Mouse (Mus musculus): ENCODE measurements around the gene Nmd3. TPM values are rescaled to one million over a fixed set of nuclear protein-coding genes. Genes with fewer than 3 reads are reported as not detected.

Nmd3 gene
- polyA plus RNA-seq, 1 experiment from 2014 or later, result 97.8 TPM

DNA sequence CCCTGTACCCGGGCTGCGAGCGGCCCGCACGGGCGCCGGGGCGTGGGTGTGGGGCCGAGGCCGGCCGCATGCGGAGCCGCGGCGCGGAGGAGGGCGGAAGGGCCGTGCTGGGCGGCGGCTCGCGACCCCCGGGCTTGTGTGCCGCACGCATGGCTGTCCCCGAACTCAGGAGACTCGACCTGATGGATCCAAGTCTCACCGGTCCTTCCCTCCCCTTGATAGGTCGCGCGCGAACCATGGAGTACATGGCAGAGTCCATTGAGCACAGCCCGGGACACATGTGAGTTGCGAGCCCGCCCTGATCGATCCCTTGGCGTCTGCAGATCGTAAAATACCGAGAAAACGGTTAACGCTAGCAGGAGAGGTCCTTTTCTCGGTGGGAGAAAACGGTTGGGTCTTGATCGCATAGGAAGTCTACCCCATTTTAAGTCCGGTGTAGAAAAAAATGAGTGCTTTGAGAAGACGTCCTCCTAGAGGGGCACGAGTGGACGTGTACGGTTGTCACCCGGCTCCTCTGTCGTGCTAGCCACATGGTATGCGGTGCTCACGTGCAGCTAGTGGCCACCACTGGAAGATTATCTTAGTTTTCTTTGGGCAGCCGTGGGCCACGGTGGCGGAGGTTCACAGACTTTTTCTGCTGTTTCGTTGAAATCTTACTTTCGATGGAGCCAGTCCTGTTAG lies 542 bp downstream of the Nmd3 start:
- H3K4me2 ChIP-seq (replicated peaks; ENCODE audit: low read depth), result peak overlapping the region; percentile 62
- peak; percentile 29 for ATAC-seq (ENCODE audit: low FRiP score, low TSS enrichment)
- H3K27ac ChIP-seq (replicated peaks), result peak overlapping the region; percentile 94
- no peaks in the 10 kb centered on the region for H3K36me3 ChIP-seq (ENCODE audit: control insufficient read depth, insufficient read depth, low read length)
- under 1% methylated on average over 49 of the region's 58 CpGs for WGBS
- no peaks in the 10 kb centered on the region for H3K4me1 ChIP-seq (replicated peaks; ENCODE audit: control insufficient read depth, insufficient read depth)
- peak; percentile 57 for DNase-seq (ENCODE audit: low spot score)
- no peaks in the 10 kb centered on the region for H3K9me3 ChIP-seq (ENCODE audit: control insufficient read depth, low read length)
- peak overlapping the region; percentile 88 for H3K4me3 ChIP-seq (ENCODE audit: low read depth, low read length)
- peak overlapping the region; percentile 95 for H3K9ac ChIP-seq (ENCODE audit: low read length)
- no peaks in the 10 kb centered on the region for H3K27me3 ChIP-seq (ENCODE audit: control insufficient read depth, insufficient read depth, low read length)
- TF ChIP-seq CTCF (IDR thresholded peaks at IDR 0.05; ENCODE audit: low read depth), result no peak
- TF ChIP-seq EP300 (optimal IDR thresholded peaks at IDR 0.05), result peak; percentile 2

DNA sequence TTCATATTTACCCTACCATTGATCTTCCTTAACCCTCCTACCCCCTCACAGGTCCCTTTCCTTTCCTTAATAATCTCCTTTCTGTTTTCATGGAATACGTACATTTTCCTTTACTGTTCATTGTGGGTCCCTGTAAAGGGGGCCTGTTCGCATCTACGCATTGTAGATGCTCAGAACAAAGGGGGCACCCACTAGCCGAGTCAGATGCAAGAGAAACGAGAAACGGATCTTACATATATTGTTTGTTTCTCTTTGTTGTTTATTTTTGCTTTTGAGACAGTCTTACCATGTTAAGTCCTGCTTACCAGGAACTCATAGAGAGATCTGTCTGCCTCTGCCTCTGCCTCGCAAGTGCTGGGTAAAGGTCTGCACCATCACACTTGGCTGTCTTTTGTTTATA lies 1.4 kb downstream of the Nmd3 start:
- no peaks in the 10 kb centered on the region for H3K9me3 ChIP-seq (ENCODE audit: control insufficient read depth, low read length)
- no peaks in the 10 kb centered on the region for H3K27me3 ChIP-seq (ENCODE audit: control insufficient read depth, insufficient read depth, low read length)
- TF ChIP-seq EP300 (optimal IDR thresholded peaks at IDR 0.05) (no peak), CTCF (IDR thresholded peaks at IDR 0.05; ENCODE audit: low read depth) (no peak)
- peak overlapping the region; percentile 88 for H3K4me3 ChIP-seq (ENCODE audit: low read depth, low read length)
- no peak overlapping the region for H3K27ac ChIP-seq (replicated peaks)
- H3K36me3 ChIP-seq (ENCODE audit: control insufficient read depth, insufficient read depth, low read length), result no peaks in the 10 kb centered on the region
- peak overlapping the region; percentile 95 for H3K9ac ChIP-seq (ENCODE audit: low read length)
- no peaks in the 10 kb centered on the region for H3K4me1 ChIP-seq (replicated peaks; ENCODE audit: control insufficient read depth, insufficient read depth)
- WGBS, result 39% methylated on average over 7 of the region's 7 CpGs
- ATAC-seq (ENCODE audit: low FRiP score, low TSS enrichment) (no peak), DNase-seq (ENCODE audit: low spot score) (no peak)
- peak overlapping the region; percentile 62 for H3K4me2 ChIP-seq (replicated peaks; ENCODE audit: low read depth)

DNA sequence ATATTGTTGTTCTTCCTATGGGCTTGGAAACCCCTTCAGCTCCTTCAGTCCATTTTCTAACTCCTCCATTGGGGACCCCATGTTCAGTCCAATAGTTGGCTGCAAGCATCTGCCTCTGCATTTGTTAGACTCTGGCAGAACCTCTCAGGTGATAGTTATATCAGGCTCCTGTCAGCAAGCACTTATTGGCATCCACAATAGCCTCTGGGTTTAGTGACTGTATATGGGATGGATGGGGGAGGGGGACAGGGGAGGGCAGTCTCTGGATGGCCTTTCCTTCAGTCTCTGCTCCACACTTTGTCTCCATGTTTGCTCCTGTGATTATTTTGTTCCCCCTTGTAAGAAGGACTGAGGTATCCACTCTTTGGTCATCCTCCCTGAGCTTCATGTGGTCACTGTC lies 9.1 kb downstream of the Nmd3 start:
- Histone ChIP-seq H3K36me3 (ENCODE audit: control insufficient read depth, insufficient read depth, low read length) (peaks cover 8% of the 10 kb centered on the region), H3K27ac (replicated peaks) (no peak overlapping the region), H3K9me3 (ENCODE audit: control insufficient read depth, low read length) (no peaks in the 10 kb centered on the region), H3K4me1 (replicated peaks; ENCODE audit: control insufficient read depth, insufficient read depth) (no peaks in the 10 kb centered on the region), H3K27me3 (ENCODE audit: control insufficient read depth, insufficient read depth, low read length) (no peaks in the 10 kb centered on the region), H3K4me2 (replicated peaks; ENCODE audit: low read depth) (no peak overlapping the region), H3K4me3 (ENCODE audit: low read depth, low read length) (no peak overlapping the region), H3K9ac (ENCODE audit: low read length) (no peak overlapping the region)
- TF ChIP-seq EP300 (optimal IDR thresholded peaks at IDR 0.05) (no peak), CTCF (IDR thresholded peaks at IDR 0.05; ENCODE audit: low read depth) (no peak)
- DNase-seq (ENCODE audit: low spot score) (no peak), ATAC-seq (ENCODE audit: low FRiP score, low TSS enrichment) (no peak)

DNA sequence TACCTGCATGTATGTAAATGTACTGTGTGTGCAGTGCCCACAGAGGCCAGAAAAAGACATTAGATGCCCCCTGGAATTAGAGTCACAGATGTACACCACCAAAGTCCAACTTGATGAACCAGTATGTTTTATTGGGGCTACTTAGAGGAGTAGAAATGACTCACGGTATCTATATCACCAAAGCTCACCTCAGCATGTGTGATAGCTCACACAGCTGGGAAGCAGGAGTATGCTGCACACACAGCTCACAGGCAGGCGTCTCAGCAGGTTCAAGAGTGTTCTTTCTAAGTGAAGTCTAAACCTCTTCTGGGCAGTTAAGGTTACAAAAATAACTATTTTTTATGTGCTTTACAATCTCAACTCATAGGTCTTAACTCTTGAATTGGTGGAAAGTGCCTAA lies 12.2 kb downstream of the Nmd3 start:
- no peak overlapping the region for H3K4me3 ChIP-seq (ENCODE audit: low read depth, low read length)
- H3K4me2 ChIP-seq (replicated peaks; ENCODE audit: low read depth), result no peak overlapping the region
- H3K4me1 ChIP-seq (replicated peaks; ENCODE audit: control insufficient read depth, insufficient read depth), result no peaks in the 10 kb centered on the region
- H3K9me3 ChIP-seq (ENCODE audit: control insufficient read depth, low read length), result no peaks in the 10 kb centered on the region
- no peak for ATAC-seq (ENCODE audit: low FRiP score, low TSS enrichment)
- no peak for TF ChIP-seq CTCF (IDR thresholded peaks at IDR 0.05; ENCODE audit: low read depth)
- no peak for TF ChIP-seq EP300 (optimal IDR thresholded peaks at IDR 0.05)
- peaks cover 11% of the 10 kb centered on the region for H3K36me3 ChIP-seq (ENCODE audit: control insufficient read depth, insufficient read depth, low read length)
- H3K27ac ChIP-seq (replicated peaks), result no peak overlapping the region
- H3K9ac ChIP-seq (ENCODE audit: low read length), result no peak overlapping the region
- no peak for DNase-seq (ENCODE audit: low spot score)
- H3K27me3 ChIP-seq (ENCODE audit: control insufficient read depth, insufficient read depth, low read length), result no peaks in the 10 kb centered on the region
- 83% methylated on average over 2 of the region's 2 CpGs for WGBS

DNA sequence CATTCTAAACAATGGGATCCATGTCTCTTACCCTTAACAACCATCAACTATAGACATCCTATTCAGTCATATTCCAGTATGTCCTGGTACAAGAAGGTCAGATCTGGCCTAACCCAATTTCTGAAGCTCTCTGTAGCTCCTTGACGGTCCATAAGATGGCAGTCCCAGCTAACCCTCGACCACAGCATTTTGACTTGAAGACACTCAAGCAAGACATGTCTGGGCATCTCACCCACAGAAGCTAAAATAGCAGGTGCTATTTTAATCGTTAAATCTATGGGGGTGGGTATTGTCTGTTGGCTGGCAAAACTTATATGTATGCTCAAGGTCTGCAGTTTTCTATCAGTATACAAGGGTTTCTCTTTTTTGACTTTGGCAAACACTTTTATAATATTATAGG lies 33.4 kb downstream of the Nmd3 start:
- no peaks in the 10 kb centered on the region for H3K9me3 ChIP-seq (ENCODE audit: control insufficient read depth, low read length)
- H3K36me3 ChIP-seq (ENCODE audit: control insufficient read depth, insufficient read depth, low read length), result 0 out of 2 replicates have a peak, but pooled peaks cover 2% of the 10 kb centered on the region
- DNase-seq (ENCODE audit: low spot score) (no peak), ATAC-seq (ENCODE audit: low FRiP score, low TSS enrichment) (no peak)
- no peak overlapping the region for H3K27ac ChIP-seq (replicated peaks)
- TF ChIP-seq CTCF (IDR thresholded peaks at IDR 0.05; ENCODE audit: low read depth), result peak; percentile 43
- TF ChIP-seq EP300 (optimal IDR thresholded peaks at IDR 0.05), result no peak
- no peaks in the 10 kb centered on the region for H3K27me3 ChIP-seq (ENCODE audit: control insufficient read depth, insufficient read depth, low read length)
- H3K9ac ChIP-seq (ENCODE audit: low read length), result no peak overlapping the region
- no peak overlapping the region for H3K4me3 ChIP-seq (ENCODE audit: low read depth, low read length)
- 68% methylated on average over 3 of the region's 3 CpGs for WGBS
- H3K4me2 ChIP-seq (replicated peaks; ENCODE audit: low read depth), result no peak overlapping the region
- no peaks in the 10 kb centered on the region for H3K4me1 ChIP-seq (replicated peaks; ENCODE audit: control insufficient read depth, insufficient read depth)

DNA sequence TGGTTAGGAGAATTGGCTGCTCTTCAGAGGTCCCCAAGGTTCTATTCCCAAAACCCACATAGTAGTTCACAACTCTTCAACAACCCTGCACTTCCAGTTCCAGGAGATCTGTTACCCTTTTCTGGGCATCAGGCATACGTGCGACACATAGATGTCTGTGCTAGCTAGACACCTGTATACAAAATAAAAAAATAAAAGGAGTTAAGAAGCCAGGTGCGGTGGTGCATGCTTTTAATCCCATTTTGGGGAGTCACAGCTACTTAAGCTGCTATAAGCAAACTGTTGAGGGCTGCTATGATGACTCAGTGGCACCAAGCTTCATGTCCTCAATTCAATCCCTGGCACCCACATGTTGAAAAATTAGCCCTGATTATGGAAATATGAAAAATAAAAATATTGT lies 34.2 kb downstream of the Nmd3 start:
- ATAC-seq (ENCODE audit: low FRiP score, low TSS enrichment) (no peak), DNase-seq (ENCODE audit: low spot score) (no peak)
- Histone ChIP-seq H3K36me3 (ENCODE audit: control insufficient read depth, insufficient read depth, low read length) (0 out of 2 replicates have a peak, but pooled peaks cover 2% of the 10 kb centered on the region), H3K27ac (replicated peaks) (no peak overlapping the region), H3K27me3 (ENCODE audit: control insufficient read depth, insufficient read depth, low read length) (no peaks in the 10 kb centered on the region), H3K4me2 (replicated peaks; ENCODE audit: low read depth) (no peak overlapping the region), H3K9me3 (ENCODE audit: control insufficient read depth, low read length) (no peaks in the 10 kb centered on the region), H3K9ac (ENCODE audit: low read length) (no peak overlapping the region), H3K4me3 (ENCODE audit: low read depth, low read length) (no peak overlapping the region), H3K4me1 (replicated peaks; ENCODE audit: control insufficient read depth, insufficient read depth) (no peaks in the 10 kb centered on the region)
- WGBS, result 80% methylated on average over 3 of the region's 3 CpGs
- no peak for TF ChIP-seq CTCF (IDR thresholded peaks at IDR 0.05; ENCODE audit: low read depth)
- TF ChIP-seq EP300 (optimal IDR thresholded peaks at IDR 0.05), result no peak
